Mouse (Mus musculus): Measurements from ENCODE around the gene Tom1l2. TPM values are rescaled to one million over a fixed set of nuclear protein-coding genes. Genes with fewer than 3 reads are reported as not detected.
A peak's percentile ranks its signal among the peaks of the same experiment; 100 is the strongest.

Gene Tom1l2
- total and polyA plus RNA-seq, 2 experiments from 2014 or later, result 44.3 to 80.8 TPM

GRCm38 (mm10) chr11:60202710-60203638, 149.7 kb downstream of the Tom1l2 start:
- H3K4me1 ChIP-seq (ENCODE audit: insufficient read depth), result peaks cover 3% of the 10 kb centered on the region
- ATAC-seq, result no peak
- no peak overlapping the region for H3K4me3 ChIP-seq (ENCODE audit: low read depth, low read length)
- WGBS, result 81% methylated on average over 26 of the region's 26 CpGs
- H3K36me3 ChIP-seq (ENCODE audit: insufficient read depth), result peaks cover 83% of the 10 kb centered on the region
- no peak overlapping the region for H3K4me2 ChIP-seq (ENCODE audit: low read depth)
- peak overlapping the region; percentile 21; the same call in 1 of the 2 replicates for H3K27ac ChIP-seq (ENCODE audit: low read depth, low read length)
- DNase-seq, result no peak
- no peaks in the 10 kb centered on the region for H3K27me3 ChIP-seq (ENCODE audit: insufficient read depth, low read length)
- H3K9me3 ChIP-seq (ENCODE audit: low read length), result no peaks in the 10 kb centered on the region
- H3K9ac ChIP-seq, result no peak overlapping the region
- no peak for TF ChIP-seq CTCF (IDR thresholded peaks at IDR 0.05; ENCODE audit: low read depth)

GRCm38 (mm10) chr11:60200384-60200783, 152.3 kb downstream of the Tom1l2 start:
- Histone ChIP-seq H3K36me3 (ENCODE audit: insufficient read depth) (peaks cover 76% of the 10 kb centered on the region), H3K4me1 (ENCODE audit: insufficient read depth) (no peaks in the 10 kb centered on the region), H3K4me2 (ENCODE audit: low read depth) (no peak overlapping the region), H3K9me3 (ENCODE audit: low read length) (no peaks in the 10 kb centered on the region), H3K9ac (no peak overlapping the region), H3K27me3 (ENCODE audit: insufficient read depth, low read length) (no peaks in the 10 kb centered on the region), H3K4me3 (ENCODE audit: low read depth, low read length) (no peak overlapping the region), H3K27ac (ENCODE audit: low read depth, low read length) (peak overlapping the region; percentile 75)
- no peak for TF ChIP-seq CTCF (IDR thresholded peaks at IDR 0.05; ENCODE audit: low read depth)
- 87% methylated on average over 11 of the region's 11 CpGs for WGBS
- ATAC-seq (no peak), DNase-seq (no peak)

- DNase-seq, result peak; percentile 95
- Histone ChIP-seq H3K4me1 (ENCODE audit: insufficient read depth) (no peaks in the 10 kb centered on the region), H3K27me3 (ENCODE audit: insufficient read depth, low read length) (no peaks in the 10 kb centered on the region), H3K4me2 (ENCODE audit: low read depth) (peak overlapping the region; percentile 37), H3K27ac (ENCODE audit: low read depth, low read length) (peak overlapping the region; percentile 75), H3K9me3 (ENCODE audit: low read length) (no peaks in the 10 kb centered on the region), H3K9ac (0 out of 2 replicates have a peak overlapping the region, but pooled peaks have one; percentile 33), H3K4me3 (ENCODE audit: low read depth, low read length) (no peak overlapping the region), H3K36me3 (ENCODE audit: insufficient read depth) (peaks cover 76% of the 10 kb centered on the region)
- ATAC-seq, result peak; percentile 86
- WGBS, result 8% methylated on average over 18 of the region's 18 CpGs
- TF ChIP-seq CTCF (IDR thresholded peaks at IDR 0.05; ENCODE audit: low read depth), result peak; percentile 98
Observed at GRCm38 (mm10) chr11:60199702-60200184, 153.0 kb downstream of the Tom1l2 start.

GRCm38 (mm10) chr11:60198651-60199050, 154.1 kb downstream of the Tom1l2 start:
- DNase-seq, result no peak
- H3K27me3 ChIP-seq (ENCODE audit: insufficient read depth, low read length), result no peaks in the 10 kb centered on the region
- no peaks in the 10 kb centered on the region for H3K4me1 ChIP-seq (ENCODE audit: insufficient read depth)
- H3K9ac ChIP-seq, result no peak overlapping the region
- no peak overlapping the region for H3K4me2 ChIP-seq (ENCODE audit: low read depth)
- ATAC-seq, result no peak
- H3K36me3 ChIP-seq (ENCODE audit: insufficient read depth), result peaks cover 76% of the 10 kb centered on the region
- no peak overlapping the region for H3K4me3 ChIP-seq (ENCODE audit: low read depth, low read length)
- no peaks in the 10 kb centered on the region for H3K9me3 ChIP-seq (ENCODE audit: low read length)
- no peak overlapping the region for H3K27ac ChIP-seq (ENCODE audit: low read depth, low read length)
- no peak for TF ChIP-seq CTCF (IDR thresholded peaks at IDR 0.05; ENCODE audit: low read depth)
- WGBS, result 88% methylated on average over 12 of the region's 12 CpGs

GRCm38 (mm10) chr11:60197998-60198619, 154.6 kb downstream of the Tom1l2 start:
- no peak overlapping the region for H3K27ac ChIP-seq (ENCODE audit: low read depth, low read length)
- ATAC-seq (no peak), DNase-seq (no peak)
- H3K27me3 ChIP-seq (ENCODE audit: insufficient read depth, low read length), result no peaks in the 10 kb centered on the region
- no peak overlapping the region for H3K4me2 ChIP-seq (ENCODE audit: low read depth)
- no peaks in the 10 kb centered on the region for H3K4me1 ChIP-seq (ENCODE audit: insufficient read depth)
- H3K9me3 ChIP-seq (ENCODE audit: low read length), result no peaks in the 10 kb centered on the region
- H3K36me3 ChIP-seq (ENCODE audit: insufficient read depth), result peaks cover 70% of the 10 kb centered on the region
- no peak overlapping the region for H3K9ac ChIP-seq
- no peak for TF ChIP-seq CTCF (IDR thresholded peaks at IDR 0.05; ENCODE audit: low read depth)
- H3K4me3 ChIP-seq (ENCODE audit: low read depth, low read length), result no peak overlapping the region
- WGBS, result 58% methylated on average over 24 of the region's 24 CpGs

GRCm38 (mm10) chr11:60196344-60196743, 156.4 kb downstream of the Tom1l2 start:
- WGBS, result 83% methylated on average over 5 of the region's 5 CpGs
- H3K4me3 ChIP-seq (ENCODE audit: low read depth, low read length), result no peak overlapping the region
- H3K27ac ChIP-seq (ENCODE audit: low read depth, low read length), result no peak overlapping the region
- H3K9ac ChIP-seq, result no peak overlapping the region
- no peaks in the 10 kb centered on the region for H3K9me3 ChIP-seq (ENCODE audit: low read length)
- peaks cover 66% of the 10 kb centered on the region for H3K36me3 ChIP-seq (ENCODE audit: insufficient read depth)
- no peak overlapping the region for H3K4me2 ChIP-seq (ENCODE audit: low read depth)
- no peak for TF ChIP-seq CTCF (IDR thresholded peaks at IDR 0.05; ENCODE audit: low read depth)
- ATAC-seq (no peak), DNase-seq (no peak)
- no peaks in the 10 kb centered on the region for H3K27me3 ChIP-seq (ENCODE audit: insufficient read depth, low read length)
- no peaks in the 10 kb centered on the region for H3K4me1 ChIP-seq (ENCODE audit: insufficient read depth)

- no peak overlapping the region for H3K4me2 ChIP-seq (ENCODE audit: low read depth)
- no peaks in the 10 kb centered on the region for H3K9me3 ChIP-seq (ENCODE audit: low read length)
Observed at GRCm38 (mm10) chr11:60195108-60195507, 157.6 kb downstream of the Tom1l2 start.

More at GRCm38 (mm10) chr11:60195108-60195507, 157.6 kb downstream of the Tom1l2 start:
- peak; percentile 66 for TF ChIP-seq CTCF (IDR thresholded peaks at IDR 0.05; ENCODE audit: low read depth)
- H3K27me3 ChIP-seq (ENCODE audit: insufficient read depth, low read length), result no peaks in the 10 kb centered on the region
- H3K4me1 ChIP-seq (ENCODE audit: insufficient read depth), result no peaks in the 10 kb centered on the region
- no peak overlapping the region for H3K9ac ChIP-seq
- no peak overlapping the region for H3K27ac ChIP-seq (ENCODE audit: low read depth, low read length)
- peaks cover 64% of the 10 kb centered on the region for H3K36me3 ChIP-seq (ENCODE audit: insufficient read depth)
- no peak overlapping the region for H3K4me3 ChIP-seq (ENCODE audit: low read depth, low read length)
- DNase-seq (no peak), ATAC-seq (no peak)

All from forebrain, postnatal 0 days (tissue).